Mouse (Mus musculus) olfactory bulb, adult 2 months (tissue): ENCODE measurements around the gene Hspg2.

Experiments used
- CTCF ChIP-seq: fragments of 200-500 bp; IDR thresholded peaks from 2 replicates; pipeline ENCODE4 v1.5.1; 2012; ENCODE audit warnings: low read depth, mild to moderate bottlenecking, low read length, moderate library complexity; ENCODE audit not compliant: insufficient read depth
- POLR2A ChIP-seq: fragments of 200-500 bp; IDR thresholded peaks from 2 replicates; pipeline ENCODE4 v1.6.1; 2012; ENCODE audit warnings: mild to moderate bottlenecking, low read depth, low read length, moderate library complexity; ENCODE audit not compliant: insufficient read depth

GRCm38 (mm10) chr4:137441332-137441731 is 27.2 kb upstream of the Hspg2 start:
- TF ChIP-seq POLR2A = no peak
- TF ChIP-seq CTCF = no peak
